Mouse (Mus musculus) c-Kit-positive CD71-positive TER-119-positive erythroid progenitor cells, embryonic 14.5 days (primary cell): ENCODE data around the gene Cilp2.
A peak's percentile ranks its signal among the peaks of the same experiment; 100 is the strongest.

ENCODE experiments used
- DNase-seq: peaks from one replicate; pipeline ENCODE4 v3.0.0-alpha.2; 2013; ENCODE audit warnings: low spot score

Gene Cilp2

GRCm38 (mm10) chr8:69874155-69874554, 13.3 kb downstream of the Cilp2 start:
- DNase-seq, result peak; percentile 62

GRCm38 (mm10) chr8:69870907-69871306, 16.6 kb downstream of the Cilp2 start:
- DNase-seq, result no peak

- DNase-seq, result no peak
Measured at GRCm38 (mm10) chr8:69870003-69870765, 17.3 kb downstream of the Cilp2 start.

- no peak for DNase-seq
Measured at GRCm38 (mm10) chr8:69867696-69868326, 19.7 kb downstream of the Cilp2 start.

- no peak for DNase-seq
Measured at GRCm38 (mm10) chr8:69864180-69864579, 23.3 kb downstream of the Cilp2 start.

- no peak for DNase-seq
Measured at GRCm38 (mm10) chr8:69863387-69864020, 24.0 kb downstream of the Cilp2 start.

GRCm38 (mm10) chr8:69861251-69861650, 26.2 kb downstream of the Cilp2 start:
- no peak for DNase-seq

GRCm38 (mm10) chr8:69860807-69861206, 26.7 kb downstream of the Cilp2 start:
- no peak for DNase-seq

- no peak for DNase-seq
Measured at GRCm38 (mm10) chr8:69853869-69854268, 33.6 kb downstream of the Cilp2 start.

- peak; percentile 51 for DNase-seq
Measured at GRCm38 (mm10) chr8:69850926-69851506, 36.5 kb downstream of the Cilp2 start.

- peak; percentile 23 for DNase-seq
Measured at GRCm38 (mm10) chr8:69849899-69850298, 37.6 kb downstream of the Cilp2 start.

GRCm38 (mm10) chr8:69848951-69849350, 38.5 kb downstream of the Cilp2 start:
- DNase-seq, result peak; percentile 19

- DNase-seq, result no peak
Measured at GRCm38 (mm10) chr8:69847167-69848065, 40.1 kb downstream of the Cilp2 start.

- DNase-seq, result no peak
Measured at GRCm38 (mm10) chr8:69837057-69837682, 50.3 kb downstream of the Cilp2 start.

GRCm38 (mm10) chr8:69832298-69832853, 55.1 kb downstream of the Cilp2 start, which contains the start of gene Pbx4:
Pbx4 (plus strand) TSS chr8:69832491.
- peak; percentile 72 for DNase-seq
